Mouse (Mus musculus): ENCODE data around the gene Cend1. TPM values are rescaled to one million over a fixed set of nuclear protein-coding genes. Genes with fewer than 3 reads are reported as not detected.
A peak's percentile ranks its signal among the peaks of the same experiment; 100 is the strongest.

Cend1 gene
- total RNA-seq, 2 experiments from 2014 or later, result not detected

DNA sequence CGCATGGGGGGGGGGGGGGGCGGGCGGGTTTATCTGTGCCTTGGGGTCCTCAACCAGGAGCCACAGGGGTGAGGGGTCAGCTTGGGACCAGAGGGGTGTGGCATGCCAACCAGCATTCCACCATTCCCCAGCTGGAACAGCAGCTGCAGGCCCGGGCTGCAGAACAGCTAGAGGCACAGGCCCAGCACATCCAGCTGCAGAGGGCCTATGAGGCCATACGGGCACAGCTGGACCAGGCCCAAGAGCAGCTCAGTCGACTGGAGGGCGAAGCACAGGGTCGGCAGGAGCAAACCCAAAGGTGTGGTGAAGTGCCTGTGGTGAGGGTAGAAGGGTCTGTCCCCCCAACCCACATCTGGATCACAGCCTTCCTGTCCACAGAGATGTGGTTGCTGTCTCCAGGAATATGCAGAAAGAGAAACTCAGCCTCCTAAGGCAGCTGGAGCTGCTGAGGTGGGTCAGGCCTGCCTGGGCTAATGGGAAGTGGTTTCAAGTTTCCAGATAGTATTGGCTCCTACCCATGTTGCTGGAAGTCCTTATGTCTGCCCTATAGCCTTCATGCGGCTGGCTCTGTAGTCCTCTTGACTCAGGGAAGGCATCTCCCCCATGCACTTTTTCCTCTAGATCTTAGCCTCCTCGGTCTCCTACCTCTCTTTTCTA lies 36.2 kb upstream of the Cend1 start:
- no peak for ATAC-seq (replicated peaks; ENCODE audit: poor library complexity, severe bottlenecking)

DNA sequence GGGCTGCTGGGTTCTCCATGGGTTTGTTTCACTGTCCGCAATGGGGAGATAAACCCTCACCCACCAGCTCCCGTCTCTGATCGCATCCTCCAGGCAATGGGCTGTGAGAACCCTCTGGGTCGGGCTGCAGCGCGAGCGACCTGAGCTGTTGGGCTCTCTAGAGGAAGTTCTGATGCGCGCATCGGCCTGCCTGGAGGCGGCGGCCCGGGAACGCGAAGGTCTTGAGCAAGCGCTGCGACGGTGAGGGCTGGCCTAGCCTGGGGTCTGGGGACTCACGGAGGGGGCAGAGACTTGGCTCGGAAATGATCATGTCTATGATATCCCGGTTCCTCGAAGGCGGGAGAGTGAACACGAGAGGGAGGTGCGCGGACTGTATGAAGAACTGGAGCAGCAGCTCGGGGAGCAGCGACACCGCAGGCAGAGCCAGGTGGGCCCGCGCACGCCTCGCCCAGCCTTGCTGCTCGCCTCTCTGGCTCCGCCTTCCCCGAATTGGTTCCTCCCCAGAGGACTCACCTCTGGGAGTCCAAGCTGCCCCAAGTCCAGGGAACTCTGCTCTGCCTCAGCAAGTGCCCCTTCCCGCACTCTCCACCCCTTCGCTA lies 35.4 kb upstream of the Cend1 start:
- ATAC-seq (replicated peaks; ENCODE audit: poor library complexity, severe bottlenecking), result peak; percentile 15

GRCm38 (mm10) chr7:141463824-141464602 lies 34.7 kb upstream of the Cend1 start:
- 0 out of 2 replicates have a peak, but pooled peaks have one; percentile 1 for ATAC-seq (replicated peaks; ENCODE audit: poor library complexity, severe bottlenecking)

DNA sequence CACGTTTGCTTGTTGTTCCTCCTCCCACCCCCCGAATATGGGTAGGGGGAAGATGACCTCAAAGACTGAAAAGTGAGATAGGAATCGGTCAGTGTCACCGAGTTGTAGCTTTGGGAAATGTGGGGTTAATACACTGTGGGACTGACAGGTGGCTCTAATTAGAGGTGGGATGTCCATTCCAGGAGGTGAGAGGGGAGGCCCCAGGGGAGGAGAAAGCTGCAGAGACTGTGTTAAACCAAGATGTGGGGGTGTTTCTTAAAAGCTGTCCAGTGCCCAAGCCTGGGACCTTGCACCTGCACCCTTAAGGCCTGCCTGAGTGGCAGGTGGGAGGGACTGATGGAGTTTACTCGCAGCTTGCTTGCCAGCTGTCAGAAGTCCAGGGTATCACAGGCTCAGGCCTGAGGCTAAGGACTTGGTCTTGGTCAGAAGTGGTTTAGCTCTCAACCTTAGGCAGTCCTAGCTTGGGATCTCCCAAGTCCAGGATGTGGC lies 33.1 kb upstream of the Cend1 start:
- ATAC-seq (replicated peaks; ENCODE audit: poor library complexity, severe bottlenecking), result no peak

DNA sequence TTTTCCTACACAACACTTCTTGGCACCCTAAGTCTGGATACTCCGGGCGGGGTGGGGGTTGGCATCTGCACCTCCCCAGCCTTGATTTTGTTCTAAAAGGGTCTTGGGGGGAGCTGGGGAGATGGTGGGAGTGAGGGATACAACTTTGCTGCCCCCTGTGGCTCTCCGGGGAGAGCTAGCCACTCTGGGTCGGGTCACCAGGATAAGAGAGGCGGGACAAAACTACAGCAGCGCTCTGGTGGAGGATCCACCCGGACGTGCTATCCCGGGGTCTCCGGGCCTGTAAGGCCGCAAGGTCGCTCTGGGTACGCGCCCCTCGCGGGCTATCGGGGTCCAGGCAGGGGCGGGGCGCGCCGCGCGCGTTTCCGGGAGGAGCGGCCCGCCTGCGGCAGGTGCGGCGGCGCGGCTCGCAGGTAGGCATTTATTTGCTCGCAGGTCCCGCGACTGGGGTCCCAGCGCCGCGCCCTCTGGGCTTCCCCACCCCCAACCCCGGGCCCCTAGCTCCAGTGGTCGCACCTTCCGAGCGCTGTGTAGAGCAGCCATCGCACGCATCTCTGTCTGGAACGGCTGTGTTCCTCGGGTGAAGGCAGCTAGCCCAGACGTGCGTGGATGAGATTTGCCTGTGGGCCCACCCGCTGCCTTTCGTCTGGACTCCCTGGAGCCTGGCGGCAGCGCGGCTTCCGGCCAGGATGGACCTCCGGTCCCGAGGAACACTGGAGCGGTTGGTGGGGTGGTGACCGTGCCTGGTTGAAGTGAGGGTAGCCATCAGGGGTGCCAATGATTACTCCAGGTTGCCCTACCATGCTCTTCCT lies 32.4 kb upstream of the Cend1 start:
- peak; percentile 6; the same call in 1 of the 2 replicates for ATAC-seq (replicated peaks; ENCODE audit: poor library complexity, severe bottlenecking)

- ATAC-seq (replicated peaks; ENCODE audit: poor library complexity, severe bottlenecking), result peak; percentile 53
Observed at GRCm38 (mm10) chr7:141460391-141461113, 31.3 kb upstream of the Cend1 start, which contains the start of gene Cracr2b. Cracr2b (plus strand) TSS chr7:141461094.

- no peak for ATAC-seq (replicated peaks; ENCODE audit: poor library complexity, severe bottlenecking)
Observed at GRCm38 (mm10) chr7:141460001-141460390, 30.7 kb upstream of the Cend1 start.

DNA sequence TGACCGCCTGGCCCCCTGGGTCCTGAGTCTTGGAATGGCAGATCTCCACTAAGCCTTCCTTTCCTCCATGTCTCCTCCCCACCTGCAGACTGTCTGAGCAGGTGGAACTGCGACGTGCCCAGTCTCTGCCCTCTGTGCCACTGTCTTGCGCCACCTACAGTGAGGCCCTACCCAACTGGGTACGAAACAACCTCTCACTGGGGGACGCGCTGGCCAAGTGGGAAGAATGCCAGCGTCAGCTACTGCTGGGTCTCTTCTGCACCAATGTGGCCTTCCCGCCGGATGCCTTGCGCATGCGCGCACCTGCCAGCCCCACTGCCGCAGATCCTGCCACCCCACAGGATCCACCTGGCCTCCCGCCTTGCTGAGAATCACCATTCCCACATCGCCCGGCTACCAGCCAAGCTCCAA lies 30.0 kb upstream of the Cend1 start:
- ATAC-seq (replicated peaks; ENCODE audit: poor library complexity, severe bottlenecking), result no peak

- ATAC-seq (replicated peaks; ENCODE audit: poor library complexity, severe bottlenecking), result no peak
Observed at GRCm38 (mm10) chr7:141458661-141459060, 29.4 kb upstream of the Cend1 start.

GRCm38 (mm10) chr7:141457986-141458660 lies 28.8 kb upstream of the Cend1 start:
- no peak for ATAC-seq (replicated peaks; ENCODE audit: poor library complexity, severe bottlenecking)

GRCm38 (mm10) chr7:141457236-141457635 lies 27.9 kb upstream of the Cend1 start:
- ATAC-seq (replicated peaks; ENCODE audit: poor library complexity, severe bottlenecking), result no peak

GRCm38 (mm10) chr7:141456739-141457138 lies 27.4 kb upstream of the Cend1 start:
- no peak for ATAC-seq (replicated peaks; ENCODE audit: poor library complexity, severe bottlenecking)

- ATAC-seq (replicated peaks; ENCODE audit: poor library complexity, severe bottlenecking), result peak; percentile 34
Observed at GRCm38 (mm10) chr7:141455610-141456314, 26.5 kb upstream of the Cend1 start.

DNA sequence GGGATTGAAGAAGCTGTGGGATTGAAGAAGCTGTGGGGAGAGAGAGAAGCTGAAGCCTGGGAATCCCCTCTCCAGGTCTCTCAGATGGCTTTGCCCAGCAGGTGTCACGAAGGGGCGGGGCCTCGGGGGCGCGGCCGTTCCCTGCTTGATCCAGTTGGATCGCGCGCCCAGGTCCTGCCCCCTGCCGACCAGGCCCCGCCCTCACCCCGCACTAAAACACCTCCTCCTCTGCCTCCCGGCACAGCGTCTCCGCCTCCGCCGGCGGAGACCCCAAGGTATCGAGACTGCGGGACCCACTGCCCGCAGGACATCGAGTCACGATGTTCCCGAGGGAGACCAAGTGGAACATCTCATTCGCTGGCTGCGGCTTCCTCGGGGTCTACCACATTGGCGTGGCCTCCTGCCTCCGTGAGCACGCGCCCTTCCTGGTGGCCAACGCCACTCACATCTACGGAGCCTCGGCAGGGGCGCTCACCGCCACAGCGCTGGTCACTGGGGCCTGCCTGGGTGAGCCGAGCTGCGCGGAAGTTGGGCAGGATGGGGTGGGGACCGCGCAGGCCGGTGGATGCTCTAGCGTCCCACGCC lies 25.8 kb upstream of the Cend1 start, which contains the start of gene Pnpla2:
Pnpla2 (plus strand) TSS at position 232 of the 585 bp plus-strand sequence.
- ATAC-seq (replicated peaks; ENCODE audit: poor library complexity, severe bottlenecking), result peak; percentile 72

- ATAC-seq (replicated peaks; ENCODE audit: poor library complexity, severe bottlenecking), result peak; percentile 14
Observed at GRCm38 (mm10) chr7:141453636-141454035, 24.3 kb upstream of the Cend1 start.

GRCm38 (mm10) chr7:141451928-141452327 lies 22.6 kb upstream of the Cend1 start:
- no peak for ATAC-seq (replicated peaks; ENCODE audit: poor library complexity, severe bottlenecking)

- ATAC-seq (replicated peaks; ENCODE audit: poor library complexity, severe bottlenecking), result peak; percentile 79
Observed at GRCm38 (mm10) chr7:141447110-141447991, 18.1 kb upstream of the Cend1 start, which contains the start of gene Rplp2. Rplp2 (plus strand) TSS chr7:141447370.

All from granulocyte monocyte progenitor cell, adult 5-6 weeks (primary cell).